Mouse (Mus musculus): ENCODE results near the gene Anapc11.

DNA sequence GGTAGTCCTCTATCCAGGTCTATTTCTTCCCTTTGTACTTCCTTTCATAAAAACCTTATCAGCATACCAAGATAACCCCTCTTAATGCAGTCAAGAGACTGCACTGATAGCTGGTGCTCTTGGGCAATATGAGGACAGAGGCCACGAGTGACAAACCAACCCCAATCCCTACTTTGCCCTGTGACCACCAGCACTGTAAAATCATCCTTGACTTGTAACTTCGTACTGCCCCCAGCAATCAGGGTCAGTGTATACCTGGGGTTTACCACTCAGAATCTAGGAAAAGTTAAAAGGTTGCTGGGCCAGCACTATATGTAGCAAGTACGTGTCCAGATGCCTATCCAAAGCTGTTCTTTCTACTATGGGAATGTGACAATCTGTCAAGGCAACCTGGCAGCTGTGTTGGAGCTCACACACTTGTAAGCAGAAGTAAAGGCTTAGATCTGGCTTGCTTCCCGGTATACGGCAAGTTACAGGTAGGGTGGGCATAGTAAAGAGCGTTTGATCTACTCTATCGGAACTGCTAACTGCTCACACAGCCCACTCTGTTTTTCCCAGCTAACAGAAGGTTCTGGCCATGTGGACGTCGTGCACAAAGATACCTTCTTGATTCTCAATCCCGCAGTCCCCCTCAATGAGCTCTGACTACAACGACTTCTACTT is 26.3 kb upstream of the Anapc11 start:
- no peak for TF ChIP-seq CTCF (conservative IDR thresholded peaks at IDR 0.05; ENCODE audit: low read length)
- TF ChIP-seq POU5F1 (IDR thresholded peaks at IDR 0.05; ENCODE audit: borderline replicate concordance, low read length): no peak
- no peak for TF ChIP-seq NANOG (IDR thresholded peaks at IDR 0.05; ENCODE audit: borderline replicate concordance, low read length)

Data from E14TG2a.4 (cell line).